Mouse (Mus musculus): ENCODE results near the gene Cc2d2b.

The Cc2d2b gene

GRCm38 (mm10) chr19:40748559-40748958 lies at the start of gene Cc2d2b:
TSS of gene Cc2d2b (plus strand) at chr19:40748753.
- TF ChIP-seq GATA4 (IDR thresholded peaks at IDR 0.05; ENCODE audit: insufficient replicate concordance, low read length), result no peak

GRCm38 (mm10) chr19:40699816-40700215 lies 48.7 kb upstream of the Cc2d2b start:
- TF ChIP-seq GATA4 (IDR thresholded peaks at IDR 0.05; ENCODE audit: insufficient replicate concordance, low read length), result no peak

- no peak for TF ChIP-seq GATA4 (IDR thresholded peaks at IDR 0.05; ENCODE audit: insufficient replicate concordance, low read length)
Measured at GRCm38 (mm10) chr19:40702406-40702805, 46.1 kb upstream of the Cc2d2b start.

GRCm38 (mm10) chr19:40712889-40713628 lies 35.5 kb upstream of the Cc2d2b start:
- TF ChIP-seq GATA4 (IDR thresholded peaks at IDR 0.05; ENCODE audit: insufficient replicate concordance, low read length), result no peak

- no peak for TF ChIP-seq GATA4 (IDR thresholded peaks at IDR 0.05; ENCODE audit: insufficient replicate concordance, low read length)
Measured at GRCm38 (mm10) chr19:40714700-40715099, 33.9 kb upstream of the Cc2d2b start.

- no peak for TF ChIP-seq GATA4 (IDR thresholded peaks at IDR 0.05; ENCODE audit: insufficient replicate concordance, low read length)
Measured at GRCm38 (mm10) chr19:40716981-40717380, 31.6 kb upstream of the Cc2d2b start.

- TF ChIP-seq GATA4 (IDR thresholded peaks at IDR 0.05; ENCODE audit: insufficient replicate concordance, low read length), result no peak
Measured at GRCm38 (mm10) chr19:40719439-40720105, 29.0 kb upstream of the Cc2d2b start.

- TF ChIP-seq GATA4 (IDR thresholded peaks at IDR 0.05; ENCODE audit: insufficient replicate concordance, low read length), result no peak
Measured at GRCm38 (mm10) chr19:40720381-40720780, 28.2 kb upstream of the Cc2d2b start.

GRCm38 (mm10) chr19:40722137-40723038 lies 26.2 kb upstream of the Cc2d2b start:
- no peak for TF ChIP-seq GATA4 (IDR thresholded peaks at IDR 0.05; ENCODE audit: insufficient replicate concordance, low read length)

GRCm38 (mm10) chr19:40723516-40723915 lies 25.0 kb upstream of the Cc2d2b start:
- no peak for TF ChIP-seq GATA4 (IDR thresholded peaks at IDR 0.05; ENCODE audit: insufficient replicate concordance, low read length)

- no peak for TF ChIP-seq GATA4 (IDR thresholded peaks at IDR 0.05; ENCODE audit: insufficient replicate concordance, low read length)
Measured at GRCm38 (mm10) chr19:40726148-40726547, 22.4 kb upstream of the Cc2d2b start.

- no peak for TF ChIP-seq GATA4 (IDR thresholded peaks at IDR 0.05; ENCODE audit: insufficient replicate concordance, low read length)
Measured at GRCm38 (mm10) chr19:40726614-40727013, 21.9 kb upstream of the Cc2d2b start.

- TF ChIP-seq GATA4 (IDR thresholded peaks at IDR 0.05; ENCODE audit: insufficient replicate concordance, low read length), result no peak
Measured at GRCm38 (mm10) chr19:40728213-40728612, 20.3 kb upstream of the Cc2d2b start.

GRCm38 (mm10) chr19:40728732-40729420 lies 19.7 kb upstream of the Cc2d2b start:
- no peak for TF ChIP-seq GATA4 (IDR thresholded peaks at IDR 0.05; ENCODE audit: insufficient replicate concordance, low read length)

GRCm38 (mm10) chr19:40733409-40733808 lies 15.1 kb upstream of the Cc2d2b start:
- TF ChIP-seq GATA4 (IDR thresholded peaks at IDR 0.05; ENCODE audit: insufficient replicate concordance, low read length), result no peak

Data from liver, adult (tissue).